Mouse (Mus musculus): ENCODE results near the gene Msh5. TPM values are rescaled to one million over a fixed set of nuclear protein-coding genes. Genes with fewer than 3 reads are reported as not detected.

Gene Msh5
- polyA plus RNA-seq, 1 experiment: 2.0 TPM

DNA sequence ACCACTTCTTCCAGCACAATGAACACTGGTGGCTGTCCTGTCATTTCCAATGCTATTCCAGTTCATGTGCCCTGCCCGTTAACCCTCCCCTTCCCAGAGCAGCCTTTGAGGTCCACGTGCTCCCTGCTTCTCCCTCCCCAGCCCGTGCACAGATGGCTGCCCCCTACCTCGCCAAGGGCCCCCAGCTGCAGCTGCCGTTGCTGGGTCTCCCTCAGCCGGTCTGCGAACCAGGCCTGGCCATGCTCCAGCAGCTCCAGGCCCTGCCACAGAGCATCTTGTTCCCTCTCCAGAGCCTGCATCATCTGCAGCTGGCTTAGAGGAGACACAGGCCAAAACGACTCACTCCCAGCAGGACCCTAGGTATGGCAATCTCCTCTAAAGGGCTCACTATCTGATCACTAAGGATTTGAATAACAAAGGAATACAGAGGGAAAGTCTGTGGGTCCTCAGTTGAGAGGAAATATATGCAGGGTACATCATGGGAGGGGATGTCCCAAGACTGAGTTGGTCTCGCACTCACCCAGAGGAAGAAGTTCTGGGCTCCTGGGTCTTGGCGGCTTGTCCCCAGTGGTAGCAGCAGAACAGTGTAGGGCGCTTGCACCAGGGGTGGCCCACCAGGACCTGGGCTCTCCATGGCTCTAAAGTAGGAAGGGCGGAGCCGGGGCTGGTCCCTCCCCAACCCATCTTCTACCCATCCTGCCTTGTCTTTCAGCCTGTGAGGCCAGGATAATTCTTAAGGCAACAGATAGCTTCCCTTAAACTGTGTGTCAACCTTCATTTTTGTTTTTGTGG is 19.1 kb downstream of the Msh5 start, which contains the start of gene Sapcd1:
Sapcd1 (minus strand) TSS at position 740 of the 792 bp plus-strand sequence.
- 63% methylated on average over 13 of the region's 13 CpGs for WGBS
- no peak for DNase-seq (ENCODE audit: low read depth, low spot score)

GRCm38 (mm10) chr17:35026206-35026605 is 20.3 kb downstream of the Msh5 start:
- DNase-seq (ENCODE audit: low read depth, low spot score): no peak
- WGBS: 81% methylated on average over 5 of the region's 5 CpGs

- no peak for DNase-seq (ENCODE audit: low read depth, low spot score)
- 70% methylated on average over 10 of the region's 10 CpGs for WGBS
Measured at GRCm38 (mm10) chr17:35024691-35025488, 21.7 kb downstream of the Msh5 start.

DNA sequence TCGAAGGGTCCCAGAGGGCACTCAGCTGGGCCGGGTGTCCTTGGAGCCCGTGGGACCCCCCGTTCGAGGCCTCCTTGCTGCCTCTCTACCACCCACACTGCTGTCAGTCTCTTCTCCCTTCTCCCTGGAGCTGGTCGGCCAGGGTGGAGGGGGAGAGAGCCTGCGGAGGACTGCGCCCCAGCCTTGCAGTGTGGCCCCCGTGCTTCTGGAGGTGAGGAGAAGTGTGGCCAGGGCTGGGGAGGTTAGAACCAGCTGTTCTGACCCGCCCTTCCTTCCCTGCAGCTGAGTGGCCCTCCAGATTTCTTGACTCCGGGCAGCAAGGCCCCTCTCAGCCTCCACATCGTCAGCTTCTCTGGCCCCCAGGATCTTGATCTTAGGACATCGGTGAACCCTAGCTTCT is 22.3 kb downstream of the Msh5 start:
- DNase-seq (ENCODE audit: low read depth, low spot score): no peak
- WGBS: 68% methylated on average over 13 of the region's 13 CpGs

DNA sequence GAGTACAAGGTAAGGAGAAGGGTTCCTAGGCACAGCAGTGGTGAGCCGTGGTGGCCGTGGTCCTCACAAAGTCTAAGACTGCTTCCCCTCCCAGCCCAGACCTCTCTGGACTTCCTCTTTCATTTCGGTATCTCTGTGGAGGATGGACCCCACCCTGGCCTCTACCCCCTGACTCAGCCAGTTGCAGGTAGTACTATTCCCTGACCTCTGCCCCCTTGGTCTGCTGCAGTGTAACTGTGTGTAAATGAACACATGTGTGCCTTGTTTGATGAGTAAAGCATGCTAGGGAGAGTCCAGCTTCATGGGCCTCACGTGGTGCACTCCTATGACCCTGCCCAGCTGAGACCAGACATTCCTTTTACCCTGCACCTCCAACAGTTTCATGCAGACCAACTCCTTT is 22.8 kb downstream of the Msh5 start:
- no peak for DNase-seq (ENCODE audit: low read depth, low spot score)

GRCm38 (mm10) chr17:35023221-35023620 is 23.3 kb downstream of the Msh5 start:
- 84% methylated on average over 5 of the region's 5 CpGs for WGBS
- DNase-seq (ENCODE audit: low read depth, low spot score): no peak

More for the DNA sequence above, 22.8 kb downstream of the Msh5 start:
- WGBS: 47% methylated on average over 4 of the region's 4 CpGs

DNA sequence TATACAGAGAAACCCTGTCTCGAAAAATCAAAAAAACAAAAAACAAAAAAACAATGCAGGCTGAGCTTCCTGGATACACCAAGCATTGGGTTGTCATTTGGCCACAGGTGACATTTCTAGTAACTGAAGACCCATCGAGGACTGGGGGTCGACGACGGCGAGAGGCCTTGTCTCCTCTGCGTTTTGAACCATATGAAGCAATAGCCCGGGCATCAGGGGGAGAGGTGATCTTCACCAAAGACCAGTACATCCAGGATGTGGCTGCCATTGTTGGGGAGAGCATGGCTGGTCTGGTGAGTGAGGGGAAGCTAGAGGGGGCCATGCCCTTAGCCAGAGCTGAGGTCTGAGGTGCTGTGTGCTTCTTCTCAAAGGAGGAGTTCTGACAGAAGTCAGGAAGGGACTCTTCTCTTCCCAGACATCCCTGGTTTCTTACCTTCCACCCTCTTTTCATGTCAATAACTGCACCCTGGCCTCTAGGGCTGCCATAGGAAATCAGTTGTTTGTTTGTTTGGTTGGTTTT is 23.9 kb downstream of the Msh5 start:
- 92% methylated on average over 8 of the region's 8 CpGs for WGBS
- DNase-seq (ENCODE audit: low read depth, low spot score): no peak

DNA sequence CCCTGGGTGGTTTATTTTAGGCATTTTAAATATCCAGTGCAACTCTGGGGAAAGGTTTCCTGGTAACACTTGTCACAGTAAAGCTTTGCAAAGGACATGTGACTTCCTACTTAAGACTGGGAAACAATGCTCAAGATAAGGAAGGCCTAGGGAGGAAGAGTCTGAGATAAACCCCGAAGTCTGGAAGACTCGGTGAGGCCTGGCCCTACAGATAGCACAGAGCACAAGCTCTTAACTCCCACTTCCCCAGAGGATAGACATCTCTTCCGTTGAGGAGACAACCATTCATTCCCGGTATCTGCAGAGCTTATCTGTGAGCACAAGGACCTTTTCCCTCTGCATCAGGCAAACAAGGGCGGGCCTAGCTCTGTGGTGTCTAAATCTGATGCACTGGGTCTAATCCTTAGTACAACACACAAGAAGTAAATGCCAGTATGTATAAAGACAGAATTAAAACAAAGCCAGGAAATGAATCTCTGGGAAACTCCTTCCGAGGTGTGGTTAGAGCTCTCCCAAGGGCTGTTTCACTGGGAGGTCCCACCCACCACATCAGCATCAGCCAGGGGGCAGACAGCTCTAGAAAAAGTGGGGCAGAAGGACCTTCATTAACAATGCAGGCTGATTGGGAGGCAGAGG is 24.6 kb downstream of the Msh5 start:
- WGBS: 54% methylated on average over 6 of the region's 6 CpGs
- no peak for DNase-seq (ENCODE audit: low read depth, low spot score)

DNA sequence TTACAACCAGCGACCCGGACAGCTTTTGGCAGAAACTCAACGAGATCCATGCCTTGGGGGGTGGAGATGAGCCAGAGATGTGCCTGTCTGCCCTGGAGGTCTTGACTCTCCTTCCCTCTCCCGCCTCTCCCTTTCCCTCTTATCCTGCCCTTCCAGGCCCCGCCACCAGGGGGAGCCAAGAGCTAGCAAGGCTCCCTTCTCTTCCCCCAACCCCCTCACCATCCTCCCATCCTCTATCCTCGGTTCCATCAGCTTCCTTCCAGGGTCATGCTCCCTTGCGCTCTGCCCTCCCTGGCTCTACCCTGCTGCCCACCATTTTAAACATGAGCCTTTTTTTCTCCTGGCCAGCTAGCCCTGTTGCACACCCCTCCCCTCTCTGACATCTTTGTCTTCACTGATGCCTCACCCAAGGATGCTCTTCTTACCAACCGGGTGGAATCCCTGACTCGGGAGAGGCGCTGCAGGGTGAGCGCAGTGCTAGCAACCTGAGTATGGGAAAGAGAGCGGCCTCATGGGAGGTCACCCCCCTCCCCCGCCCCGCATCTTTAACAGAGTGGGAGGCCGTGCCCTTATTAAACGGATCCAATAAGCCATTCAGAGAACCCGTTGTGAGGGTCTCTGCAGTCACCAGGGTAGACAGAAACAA is 25.3 kb downstream of the Msh5 start:
- WGBS: 24% methylated on average over 17 of the region's 17 CpGs
- no peak for DNase-seq (ENCODE audit: low read depth, low spot score)

DNA sequence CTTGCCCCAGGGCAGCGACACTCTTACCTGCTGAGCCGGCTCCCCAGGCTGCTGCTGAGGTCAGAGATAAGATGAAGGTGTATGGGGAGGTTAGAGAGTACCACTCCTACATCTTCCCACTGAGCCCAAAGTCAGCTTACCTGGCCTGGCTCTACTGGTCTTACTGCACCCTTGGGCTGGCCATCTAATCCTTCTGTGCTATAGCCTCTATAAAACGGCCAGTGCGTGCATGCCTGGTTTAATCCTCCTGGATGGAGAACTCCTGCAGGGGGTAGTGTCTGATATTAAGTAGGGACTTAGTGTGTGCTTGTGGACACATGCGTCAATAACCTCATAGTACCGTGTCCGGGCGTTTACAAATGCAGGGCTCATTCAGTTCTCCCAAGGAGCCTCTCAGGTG is 26.0 kb downstream of the Msh5 start:
- no peak for DNase-seq (ENCODE audit: low read depth, low spot score)
- WGBS: 93% methylated on average over 8 of the region's 8 CpGs

DNA sequence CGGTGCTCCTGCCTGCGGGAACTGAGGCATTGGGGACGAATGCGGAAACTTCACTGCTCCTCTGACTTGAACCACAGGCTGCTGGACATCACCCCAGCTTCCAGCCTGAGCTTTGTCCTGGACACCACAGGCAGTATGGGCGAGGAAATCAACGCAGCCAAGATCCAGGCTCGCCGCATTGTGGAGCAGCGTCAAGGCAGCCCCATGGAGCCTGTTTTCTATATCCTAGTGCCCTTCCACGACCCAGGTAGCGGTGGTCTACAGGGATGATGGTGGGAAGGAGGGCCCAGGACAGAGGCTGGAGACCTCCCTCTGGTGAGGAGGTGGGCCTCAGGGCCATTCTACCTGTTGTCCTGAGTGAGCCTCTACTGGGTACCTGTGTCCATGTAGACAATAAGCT is 26.7 kb downstream of the Msh5 start:
- no peak for DNase-seq (ENCODE audit: low read depth, low spot score)
- WGBS: 94% methylated on average over 11 of the region's 11 CpGs

GRCm38 (mm10) chr17:35018171-35018570 is 28.4 kb downstream of the Msh5 start:
- 40% methylated on average over 3 of the region's 3 CpGs for WGBS
- no peak for DNase-seq (ENCODE audit: low read depth, low spot score)

- WGBS: 72% methylated on average over 14 of the region's 14 CpGs
Measured at GRCm38 (mm10) chr17:35017706-35018030, 28.9 kb downstream of the Msh5 start.

DNA sequence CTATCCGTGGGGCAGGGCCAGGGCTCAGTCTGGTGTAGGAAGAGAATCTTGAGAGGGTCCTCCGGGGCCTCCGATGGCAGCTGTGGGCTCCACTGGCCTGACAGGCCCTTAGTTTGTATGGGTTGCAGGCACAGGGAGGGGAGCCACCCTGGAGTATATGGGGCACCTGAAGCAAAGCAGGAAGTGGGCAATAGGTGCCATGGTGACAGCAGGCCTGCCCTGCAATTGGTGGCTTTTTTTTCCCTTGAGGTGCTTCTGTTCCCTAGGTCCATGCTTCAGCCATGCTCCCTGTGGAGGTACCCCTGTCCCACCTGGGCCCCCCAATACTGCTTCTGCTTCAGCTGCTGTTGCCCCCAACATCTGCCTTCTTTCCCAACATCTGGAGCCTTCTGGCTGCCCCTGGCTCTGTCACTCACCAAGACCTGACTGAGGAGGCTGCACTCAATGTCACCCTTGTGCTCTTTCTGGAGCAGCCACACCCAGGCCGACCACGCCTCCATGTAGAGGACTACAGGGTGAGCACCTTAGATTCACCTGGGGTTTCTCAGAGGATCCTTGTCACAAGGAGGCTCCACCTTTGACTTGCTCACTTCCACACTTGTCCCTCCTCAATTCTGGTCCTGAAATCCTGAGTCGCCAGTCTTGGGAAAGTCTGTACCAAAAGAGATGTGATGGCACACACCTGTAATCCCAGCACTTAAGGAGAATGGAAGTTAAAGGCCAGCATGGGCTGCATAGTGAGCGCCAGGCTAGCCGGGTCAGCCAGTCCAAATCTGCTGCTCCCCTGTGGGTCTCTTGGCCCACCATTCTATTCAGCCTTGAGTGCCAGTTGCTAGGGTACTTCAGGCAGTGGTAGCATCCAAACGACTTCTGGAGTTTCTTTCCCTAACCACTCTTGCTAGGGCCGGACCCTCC is 29.5 kb downstream of the Msh5 start:
- DNase-seq (ENCODE audit: low read depth, low spot score): no peak
- 64% methylated on average over 10 of the region's 10 CpGs for WGBS

More at GRCm38 (mm10) chr17:35017706-35018030, 28.9 kb downstream of the Msh5 start:
- DNase-seq (ENCODE audit: low read depth, low spot score): no peak

DNA sequence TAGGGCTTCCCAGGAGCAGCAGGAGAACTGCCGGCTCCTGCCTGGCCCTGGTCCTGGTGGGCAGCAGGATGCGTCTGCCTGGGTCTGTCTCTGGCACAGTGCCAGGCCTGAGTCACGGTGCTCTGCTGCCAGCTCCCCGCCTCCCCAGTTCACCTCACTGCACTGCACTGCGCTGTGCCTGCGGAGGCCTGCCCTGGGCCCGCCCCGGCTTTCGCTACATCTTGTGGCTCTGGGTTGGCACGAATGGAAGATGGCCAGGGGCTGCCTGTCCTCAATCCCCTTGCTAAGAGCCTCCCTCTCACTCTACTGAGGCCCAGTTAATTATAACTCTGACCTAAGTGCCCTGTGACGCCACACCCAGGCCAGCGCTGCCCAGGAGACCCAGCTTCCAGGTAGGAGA is 30.2 kb downstream of the Msh5 start, which contains the start of gene Vwa7:
Vwa7 (plus strand) TSS at position 204 of the 400 bp plus-strand sequence.
- WGBS: 27% methylated on average over 12 of the region's 12 CpGs
- no peak for DNase-seq (ENCODE audit: low read depth, low spot score)

DNA sequence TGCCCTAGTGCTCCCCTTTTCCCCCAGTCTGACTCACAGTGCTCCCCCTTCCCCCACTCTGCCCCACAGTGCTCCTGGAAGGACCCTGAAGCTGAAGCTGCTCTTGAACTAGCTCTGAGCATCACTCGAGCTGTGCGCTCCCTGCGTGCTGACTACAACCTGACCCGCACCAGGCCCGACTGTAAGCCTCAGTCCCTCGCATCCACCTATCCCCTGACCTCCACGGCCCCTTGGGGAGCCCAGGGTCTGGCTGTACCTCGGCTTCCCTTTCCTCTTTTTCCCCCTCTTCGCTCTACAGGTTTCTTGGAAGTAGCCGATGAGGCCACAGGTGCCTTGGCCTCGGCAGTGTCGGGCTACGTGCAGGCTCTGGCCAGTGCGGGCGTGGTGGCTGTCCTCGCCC is 31.2 kb downstream of the Msh5 start:
- 85% methylated on average over 16 of the region's 16 CpGs for WGBS
- no peak for DNase-seq (ENCODE audit: low read depth, low spot score)

- DNase-seq (ENCODE audit: low read depth, low spot score): no peak
- 73% methylated on average over 6 of the region's 6 CpGs for WGBS
Measured at GRCm38 (mm10) chr17:35013221-35013620, 33.3 kb downstream of the Msh5 start.

DNA sequence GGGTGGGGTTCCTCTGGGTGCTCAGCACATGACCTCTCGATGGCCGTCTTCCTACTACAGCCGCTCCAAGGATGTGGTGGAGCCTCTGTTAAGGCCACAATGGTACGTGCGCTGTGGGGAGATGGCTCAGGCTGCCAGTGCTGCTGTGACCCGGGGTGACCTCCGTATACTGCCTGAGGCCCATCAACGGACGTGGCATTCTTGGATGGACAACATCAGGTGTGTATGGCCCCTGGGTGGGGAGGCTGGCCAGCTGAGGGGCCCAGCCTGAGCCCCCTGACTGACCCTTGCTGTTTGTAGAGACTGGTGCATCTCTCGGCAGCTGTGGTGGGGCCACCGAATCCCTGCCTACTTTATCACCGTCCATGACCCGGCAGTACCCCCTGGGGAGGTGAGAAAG is 34.1 kb downstream of the Msh5 start:
- 88% methylated on average over 13 of the region's 13 CpGs for WGBS
- DNase-seq (ENCODE audit: low read depth, low spot score): no peak

- DNase-seq (ENCODE audit: low read depth, low spot score): no peak
- WGBS: 94% methylated on average over 8 of the region's 8 CpGs
Measured at GRCm38 (mm10) chr17:35011440-35011839, 35.1 kb downstream of the Msh5 start.

Data from large intestine, adult 2 months (tissue).